Mouse (Mus musculus) megakaryocyte progenitor cell, adult 5-6 weeks (primary cell): ENCODE measurements at regions not wholly inside any gene's neighbourhood (a gene's known extent, or its start where the extent isn't known, plus 50 kb on each side); places are given as distances from the start of the nearest gene placed in this dataset.

Source experiments
- ATAC-seq: replicated peaks from 2 replicates; pipeline ENCODE4 v1.8.0; 2016; ENCODE audit warnings: mild to moderate bottlenecking, moderate TSS enrichment, inconsistent platforms; ENCODE audit not compliant: poor library complexity

DNA sequence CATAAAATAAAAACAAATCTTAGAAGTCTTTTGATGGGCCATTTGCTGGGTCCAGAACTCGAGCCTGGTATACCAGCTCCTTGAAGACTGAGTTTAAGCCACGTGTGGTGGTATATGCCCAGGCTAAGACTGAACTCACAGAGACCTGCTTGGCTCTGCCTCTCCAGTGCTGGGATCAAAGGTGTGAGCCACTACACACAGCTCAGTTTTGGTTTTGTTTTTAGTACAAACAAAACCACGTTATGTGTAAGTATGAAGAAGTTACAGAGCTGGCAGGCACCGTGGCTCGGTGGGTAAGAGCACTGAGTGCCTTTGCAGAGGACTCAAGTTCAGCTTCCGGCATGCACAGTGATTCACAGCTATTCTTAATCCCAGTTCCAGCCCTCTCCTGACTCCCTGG lies 75.6 kb downstream of the Wdr5 start:
- no peak for ATAC-seq

DNA sequence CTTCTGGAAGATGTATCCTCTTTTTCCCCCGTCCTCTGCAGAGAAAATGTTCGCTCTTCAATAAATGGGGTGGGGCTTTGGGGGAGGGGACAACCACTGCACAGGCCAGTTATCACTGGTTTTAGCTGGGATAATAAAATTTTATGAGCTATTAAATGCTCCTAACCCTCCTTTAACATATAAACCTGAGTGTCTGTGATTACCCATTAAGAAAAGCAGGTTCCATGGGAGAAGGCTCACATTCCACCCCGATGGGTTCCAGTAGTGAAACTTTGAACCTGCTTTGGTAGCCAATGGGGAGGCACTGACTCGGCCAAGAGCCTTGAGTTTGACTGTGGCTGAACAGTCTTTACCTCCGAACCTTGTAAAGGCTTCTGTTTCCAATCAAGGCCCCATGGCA lies 76.7 kb downstream of the Wdr5 start:
- ATAC-seq, result no peak

GRCm38 (mm10) chr2:27593338-27593737 lies 78.4 kb downstream of the Wdr5 start:
- ATAC-seq, result peak; percentile 76

GRCm38 (mm10) chr2:27595251-27595650 lies 80.3 kb downstream of the Wdr5 start:
- ATAC-seq, result peak; percentile 54; the same call in 1 of the 2 replicates

- no peak for ATAC-seq
These were observed 80.0 kb upstream of the Rxra start for GRCm38 (mm10) chr2:27596217-27596616.

- ATAC-seq, result no peak
These were observed 79.3 kb upstream of the Rxra start for GRCm38 (mm10) chr2:27596966-27597365.

DNA sequence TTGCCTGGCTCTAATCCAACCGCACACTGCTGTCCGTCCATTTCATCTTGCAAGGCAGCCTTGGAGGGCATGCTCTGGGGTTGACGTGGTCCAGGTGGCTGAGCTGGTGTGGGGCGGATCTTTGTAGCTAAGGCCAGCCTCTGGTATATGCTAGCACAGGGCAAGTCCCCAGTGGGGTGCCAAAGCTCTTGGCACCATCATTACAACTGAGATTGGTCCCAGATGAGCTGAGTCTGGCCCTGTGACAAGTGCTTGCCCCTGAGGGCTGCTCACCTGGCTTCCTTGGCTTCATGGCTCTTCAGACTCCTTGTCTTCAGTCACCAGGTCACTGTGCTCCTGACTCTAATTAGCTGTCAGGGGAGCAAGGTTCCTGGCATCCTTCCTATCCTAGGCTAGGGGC lies 78.3 kb upstream of the Rxra start:
- no peak for ATAC-seq

DNA sequence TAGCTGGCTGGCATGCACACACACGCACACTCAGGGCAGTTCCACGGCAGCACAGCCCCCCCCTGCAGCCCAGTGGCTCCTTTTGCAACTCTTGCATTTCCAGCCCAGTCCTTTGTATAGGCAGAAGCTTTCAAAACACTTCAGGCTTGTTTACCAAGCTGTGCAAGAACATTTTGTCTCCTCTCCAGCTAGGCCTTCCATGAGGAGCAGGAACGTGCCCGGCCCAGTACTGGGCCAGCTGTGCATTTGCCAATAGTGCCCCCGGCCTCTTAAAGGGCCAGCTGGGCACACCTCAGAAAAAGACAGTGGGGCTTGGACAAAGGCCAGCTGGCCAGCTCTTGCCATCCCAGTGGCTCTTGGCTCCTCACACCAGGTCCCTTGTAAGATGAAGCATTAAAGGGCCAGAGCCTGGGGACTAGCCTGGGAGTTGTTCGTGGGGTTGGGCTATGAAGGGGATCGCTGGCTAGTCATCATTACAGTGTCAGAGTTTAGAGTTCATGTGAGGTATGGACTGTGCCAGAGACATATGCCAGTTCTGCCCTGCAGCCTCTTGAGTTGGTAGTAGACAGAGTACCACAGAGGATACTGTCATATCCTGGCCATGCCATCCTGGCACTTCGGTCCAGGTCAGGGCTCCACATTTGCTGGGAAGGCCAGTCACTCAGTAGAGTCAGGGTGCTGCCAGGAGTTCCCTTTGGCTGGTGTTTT lies 77.0 kb upstream of the Rxra start:
- ATAC-seq, result no peak

- ATAC-seq, result no peak
These were observed 76.5 kb upstream of the Rxra start for GRCm38 (mm10) chr2:27599769-27600167.

- ATAC-seq, result no peak
These were observed 72.9 kb upstream of the Rxra start for GRCm38 (mm10) chr2:27603333-27603732.

GRCm38 (mm10) chr2:27604588-27604987 lies 71.7 kb upstream of the Rxra start:
- ATAC-seq, result 0 out of 2 replicates have a peak, but pooled peaks have one; percentile 20

DNA sequence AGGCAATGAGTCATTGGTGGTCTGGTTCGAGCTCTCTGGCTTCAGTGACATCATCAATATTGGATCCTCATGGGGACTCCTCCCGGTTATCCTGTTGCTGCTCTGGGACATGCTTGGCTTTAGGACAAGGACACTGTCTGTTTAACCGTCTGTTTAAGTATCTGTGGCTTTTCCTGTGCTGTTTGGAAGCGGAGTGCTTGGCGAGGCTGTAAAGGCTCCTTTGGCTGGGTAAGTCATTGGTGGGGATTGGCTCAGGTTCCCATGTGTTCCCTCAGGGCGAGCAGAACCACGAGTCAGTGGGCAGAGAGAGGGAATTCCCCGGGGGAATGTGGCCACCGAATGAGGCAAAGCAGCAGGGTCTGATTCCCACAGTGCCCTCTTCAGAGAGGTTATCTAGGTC lies 69.4 kb upstream of the Rxra start:
- no peak for ATAC-seq

- no peak for ATAC-seq
These were observed 54.5 kb upstream of the Rxra start for GRCm38 (mm10) chr2:27621741-27622140.

DNA sequence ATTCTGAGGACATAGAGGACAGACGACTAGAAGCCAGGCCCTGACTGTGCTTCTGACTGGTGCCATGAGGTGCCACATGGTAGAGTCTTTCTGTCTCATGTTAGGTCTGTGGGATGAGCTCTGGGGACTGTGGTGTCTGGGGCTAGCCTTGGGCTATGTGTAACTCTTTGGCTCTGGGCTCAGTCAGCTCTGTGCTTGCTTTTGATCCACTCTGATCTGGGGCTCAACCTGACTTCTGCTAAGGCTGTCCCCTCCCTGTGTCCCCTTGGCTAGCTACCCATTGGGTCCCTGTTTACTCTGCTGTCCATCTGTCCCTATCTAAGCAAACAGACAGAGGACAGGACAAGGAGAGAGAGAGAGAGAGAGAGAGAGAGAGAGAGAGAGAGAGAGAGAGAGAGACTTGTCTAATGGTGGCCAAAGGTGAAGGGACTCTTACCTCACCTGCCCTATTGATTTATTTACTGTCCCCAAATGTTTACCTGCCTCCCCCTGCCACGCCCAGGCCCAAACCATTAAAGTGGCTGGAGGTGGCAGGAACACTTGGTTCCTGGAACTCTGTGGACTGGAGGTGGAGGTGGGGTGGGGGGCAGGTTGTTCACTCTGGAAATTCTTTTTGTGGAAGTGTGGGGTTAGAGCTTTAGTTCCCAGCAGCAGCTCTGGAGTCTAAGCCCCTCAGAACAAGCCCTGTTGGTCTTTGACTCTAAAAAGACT lies 51.4 kb upstream of the Rxra start:
- ATAC-seq, result no peak
